Mouse (Mus musculus) brain, embryonic 14.5 days (tissue): ENCODE results near the gene Ifi207.
"Not testable (repeated sequence)": the region's sequence is repeated elsewhere in the genome, so short reads cannot be mapped to it uniquely, and the experiment has no call there.

Experiments
- CTCF ChIP-seq: fragments of 200-500 bp; IDR thresholded peaks from 2 replicates; pipeline ENCODE4 v1.5.1; 2012; ENCODE audit warnings: inconsistent platforms, mild to moderate bottlenecking, moderate library complexity, borderline replicate concordance; ENCODE audit not compliant: insufficient read depth, insufficient read length; ENCODE audit errors: extremely low read depth
- POLR2A ChIP-seq: fragments of 200-500 bp; IDR thresholded peaks from 2 replicates; pipeline ENCODE4 v1.6.1; 2012; ENCODE audit warnings: mild to moderate bottlenecking, inconsistent platforms, borderline replicate concordance; ENCODE audit not compliant: poor library complexity, insufficient read depth, insufficient read length, severe bottlenecking; ENCODE audit errors: extremely low read depth

- not testable (repeated sequence) for TF ChIP-seq CTCF, POLR2A
These were observed 25.5 kb upstream of the Ifi207 start, which contains the start of gene Ifi204 for GRCm38 (mm10) chr1:173766848-173767617.
